Mouse (Mus musculus) layer of hippocampus, postnatal 25 days (tissue): ENCODE data around the gene Chrnb1. TPM values are rescaled to one million over a fixed set of nuclear protein-coding genes. Genes with fewer than 3 reads are reported as not detected.

Source experiments
- DNase-seq, 2 experiments: peaks; one replicate each; pipeline ENCODE4 v3.0.0; 2022; ENCODE audit warnings: mixed read lengths in 2 of 2, low spot score in 1 of 2; ENCODE audit errors: extremely low spot score in 1 of 2
- total RNA-seq, 2 experiments: library from RNA; stranded (reverse); gene quantifications; 2 replicates each; pipeline ENCODE4 v1.2.3; 2021

Chrnb1 gene
- total RNA-seq, 2 experiments from 2014 or later: 0.79 to 1.1 TPM

DNA sequence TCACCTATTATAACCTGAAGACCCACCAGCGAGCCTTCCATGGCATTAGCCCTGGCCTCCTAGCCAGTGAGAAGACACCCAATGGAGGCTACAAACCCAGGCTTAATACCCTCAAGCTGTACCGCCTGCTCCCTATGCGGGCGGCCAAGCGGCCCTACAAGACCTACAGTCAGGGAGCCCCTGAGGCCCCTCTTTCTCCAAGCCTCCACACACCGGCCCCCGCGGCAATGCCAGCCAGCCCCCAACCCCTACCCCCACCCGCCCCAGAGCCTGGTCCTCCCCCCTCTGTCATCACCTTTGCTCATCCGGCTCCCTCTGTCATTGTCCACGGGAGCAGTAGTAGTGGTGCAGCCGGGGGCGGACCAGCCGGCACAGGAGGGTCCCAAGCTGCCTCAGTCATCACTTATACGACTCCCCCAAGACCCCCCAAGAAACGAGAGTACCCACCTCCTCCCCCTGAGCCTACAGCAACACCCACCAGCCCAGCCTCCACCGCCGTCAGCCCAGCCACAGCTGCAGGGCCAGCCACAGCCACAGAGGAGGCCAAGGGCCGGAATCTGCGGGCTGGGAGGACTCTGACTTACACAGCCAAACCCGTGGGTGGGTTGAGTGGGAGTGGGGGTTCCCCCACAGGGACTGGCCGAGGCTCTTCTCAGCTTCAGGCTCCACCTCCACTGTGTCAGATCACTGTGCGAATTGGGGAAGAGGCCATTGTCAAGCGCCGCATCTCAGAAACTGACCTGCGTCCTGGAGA, 18.1 kb downstream of the Chrnb1 start:
- no peak for DNase-seq

DNA sequence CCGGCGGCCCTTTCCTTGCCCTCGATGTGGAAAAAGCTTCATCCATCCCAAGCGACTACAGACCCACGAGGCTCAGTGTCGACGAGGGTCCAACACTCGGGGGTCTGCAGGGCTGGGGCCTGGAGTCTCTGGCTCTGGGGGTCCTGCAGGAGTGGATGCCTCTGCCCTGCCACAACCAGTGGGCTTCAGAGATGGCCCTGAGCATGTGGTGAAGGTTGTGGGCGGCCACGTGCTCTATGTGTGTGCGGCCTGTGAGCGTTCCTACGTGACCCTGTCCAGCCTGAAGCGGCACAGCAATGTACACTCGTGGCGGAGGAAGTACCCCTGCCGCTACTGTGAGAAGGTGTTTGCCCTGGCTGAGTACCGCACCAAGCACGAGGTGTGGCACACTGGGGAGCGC, 19.3 kb downstream of the Chrnb1 start:
- DNase-seq: no peak

DNA sequence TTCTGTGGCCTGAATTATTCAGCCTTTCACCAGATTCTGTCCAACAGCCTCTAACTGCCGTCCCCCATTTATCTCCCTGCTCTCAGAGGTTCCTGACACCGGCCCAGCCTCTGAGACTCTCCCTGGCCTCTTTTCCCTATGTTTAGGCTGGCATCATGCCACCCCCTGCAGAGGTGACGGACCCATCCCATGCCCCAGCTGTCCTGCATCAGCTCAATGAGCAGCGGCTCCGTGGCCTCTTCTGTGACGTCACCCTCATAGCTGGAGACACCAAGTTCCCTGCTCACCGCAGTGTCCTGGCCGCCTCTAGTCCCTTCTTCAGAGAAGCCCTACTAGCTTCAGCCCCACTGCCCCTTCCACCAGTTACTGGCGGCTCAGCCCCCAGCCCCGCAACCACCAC, 20.0 kb downstream of the Chrnb1 start:
- DNase-seq: no peak

DNA sequence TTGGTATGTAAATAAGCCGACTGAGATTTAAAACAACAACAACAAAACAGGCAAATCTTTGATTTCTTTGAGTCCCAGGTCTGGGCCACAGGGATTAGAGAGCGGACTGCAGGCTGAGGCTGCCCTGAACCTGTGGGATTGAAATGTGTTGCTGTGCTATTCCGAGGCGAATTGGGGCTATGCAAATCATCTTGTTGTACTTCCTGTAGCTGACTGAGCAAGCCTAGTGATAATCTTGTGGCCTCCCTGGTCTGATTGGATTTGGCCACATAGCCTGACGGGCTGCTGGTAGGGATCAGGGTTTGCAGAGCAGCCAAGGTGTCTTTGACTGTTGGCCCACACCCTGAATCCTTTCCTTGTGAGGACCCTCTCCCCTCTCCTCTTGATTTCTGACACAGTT, 20.8 kb downstream of the Chrnb1 start:
- no peak for DNase-seq

GRCm38 (mm10) chr11:69767625-69767909, 28.2 kb downstream of the Chrnb1 start:
- DNase-seq: no peak

DNA sequence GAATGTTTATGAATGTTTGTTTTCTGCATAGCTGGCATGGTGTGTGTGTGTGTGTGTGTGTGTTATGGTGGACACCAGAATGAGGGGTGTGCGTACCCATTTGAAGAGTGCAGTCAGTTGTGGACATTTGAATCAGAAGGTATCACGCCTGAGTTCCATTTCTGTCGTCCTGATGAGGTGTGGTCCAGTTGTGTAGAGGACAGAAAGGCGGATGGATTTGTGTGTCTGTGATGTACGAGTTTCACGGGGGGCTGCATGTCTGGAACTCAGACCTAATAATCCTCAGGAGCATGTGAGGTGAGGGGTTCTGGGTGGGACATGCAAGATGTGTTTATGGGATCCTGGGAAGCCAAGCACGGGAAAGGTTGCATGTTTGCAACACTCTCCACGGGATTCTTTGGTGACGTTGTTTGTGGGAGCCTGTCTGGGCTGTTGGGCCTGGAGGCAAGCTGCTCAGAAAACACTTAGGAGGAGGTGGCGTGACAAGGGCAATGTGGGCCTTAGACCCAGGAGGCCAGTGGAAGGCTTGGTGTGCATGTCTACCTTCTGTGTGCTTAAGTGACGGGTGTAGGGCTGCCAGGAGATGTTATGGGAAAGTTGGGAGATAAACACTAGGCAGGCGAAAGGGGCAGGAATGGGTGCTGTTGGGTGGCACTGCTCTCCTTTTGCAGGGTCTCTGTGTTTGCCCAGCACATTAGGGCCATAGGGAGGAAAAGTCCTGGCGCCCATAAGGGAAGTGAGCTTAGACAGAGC, 28.7 kb downstream of the Chrnb1 start:
- DNase-seq: no peak

- DNase-seq: peak; percentile 60 to 65
Measured at GRCm38 (mm10) chr11:69766126-69766609, 29.6 kb downstream of the Chrnb1 start.

DNA sequence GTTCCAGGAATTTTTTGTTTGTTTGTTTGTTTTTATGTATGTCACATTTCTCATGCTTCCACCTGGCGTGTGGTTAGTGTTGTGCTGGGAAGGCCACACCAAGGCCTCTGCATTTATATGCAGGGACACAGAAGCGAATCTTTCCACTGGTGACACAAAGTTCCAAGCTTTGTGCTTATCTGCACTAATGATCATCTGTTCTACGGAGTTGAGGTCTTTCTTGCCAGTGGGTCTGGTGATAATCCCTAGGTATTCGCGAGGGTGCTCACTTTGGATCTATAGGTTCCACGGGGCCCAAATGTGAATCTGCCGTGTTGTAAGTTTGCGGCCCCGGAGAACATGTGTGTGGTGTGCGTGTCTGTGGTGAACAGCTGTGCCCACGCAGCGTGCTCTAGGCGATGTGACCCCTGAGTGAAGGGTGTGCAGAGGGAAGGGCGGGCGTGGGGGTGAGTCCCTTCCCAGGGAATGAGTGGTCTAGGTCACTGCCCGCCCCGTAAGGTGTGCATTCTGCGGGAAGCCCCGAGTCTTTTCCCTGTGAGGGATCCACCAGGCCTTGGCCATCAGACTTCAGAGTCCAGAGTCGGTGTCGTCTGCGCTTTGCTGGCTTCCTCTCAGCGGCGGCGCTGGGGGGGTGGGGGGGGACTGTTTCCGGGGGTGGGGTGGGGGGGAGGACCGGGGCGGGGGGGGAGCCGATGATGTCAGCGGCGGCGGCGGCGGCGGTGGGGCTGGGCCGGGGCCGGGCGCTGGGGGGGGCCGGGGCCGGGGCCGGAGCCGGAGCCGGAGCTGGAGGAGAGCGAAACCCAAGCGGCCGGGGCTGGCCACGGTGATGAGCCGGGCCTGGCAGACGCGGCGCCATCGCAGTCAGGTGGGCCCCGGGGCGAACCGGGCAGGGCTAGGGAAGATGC, 30.3 kb downstream of the Chrnb1 start, which contains the start of gene Zbtb4:
Zbtb4 (plus strand) TSS at position 692 of the 905 bp plus-strand sequence.
- DNase-seq: peak; percentile 47 to 52

- no peak for DNase-seq
Measured at GRCm38 (mm10) chr11:69763551-69763950, 32.2 kb downstream of the Chrnb1 start.

DNA sequence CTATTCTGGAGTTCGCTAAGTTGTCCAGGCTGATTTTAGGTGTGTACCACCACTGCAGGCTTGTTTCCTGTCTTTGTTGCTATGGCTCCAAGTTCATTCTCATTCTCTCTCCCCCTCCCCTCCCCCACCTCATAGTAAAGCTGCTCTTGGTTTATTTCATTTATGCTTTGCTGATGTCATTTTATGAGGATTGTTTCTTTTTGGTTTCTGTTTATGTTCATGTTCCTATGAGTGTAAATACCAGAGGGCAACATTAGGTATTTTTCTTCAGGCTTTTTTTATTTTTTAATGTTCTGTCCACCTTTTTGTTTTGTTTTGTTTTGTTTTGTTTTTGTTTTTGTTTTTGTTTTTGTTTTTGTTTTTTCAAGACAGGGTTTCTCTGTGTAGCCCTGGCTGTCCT, 33.9 kb downstream of the Chrnb1 start, which contains the start of gene Slc35g3:
Slc35g3 (minus strand) TSS at position 101 of the 400 bp plus-strand sequence.
- no peak for DNase-seq

- DNase-seq: no peak
Measured at GRCm38 (mm10) chr11:69760901-69761200, 34.9 kb downstream of the Chrnb1 start.

GRCm38 (mm10) chr11:69760160-69760900, 35.4 kb downstream of the Chrnb1 start:
- no peak for DNase-seq

- DNase-seq: peak; percentile 67 to 71
Measured at GRCm38 (mm10) chr11:69758971-69759721, 36.6 kb downstream of the Chrnb1 start.

GRCm38 (mm10) chr11:69758478-69758970, 37.2 kb downstream of the Chrnb1 start, which contains the start of gene Polr2a:
Polr2a (minus strand) TSS chr11:69758637.
- peak; percentile 95 to 97 for DNase-seq

- DNase-seq: peak; percentile 96
Measured at GRCm38 (mm10) chr11:69758090-69758456, 37.7 kb downstream of the Chrnb1 start.

DNA sequence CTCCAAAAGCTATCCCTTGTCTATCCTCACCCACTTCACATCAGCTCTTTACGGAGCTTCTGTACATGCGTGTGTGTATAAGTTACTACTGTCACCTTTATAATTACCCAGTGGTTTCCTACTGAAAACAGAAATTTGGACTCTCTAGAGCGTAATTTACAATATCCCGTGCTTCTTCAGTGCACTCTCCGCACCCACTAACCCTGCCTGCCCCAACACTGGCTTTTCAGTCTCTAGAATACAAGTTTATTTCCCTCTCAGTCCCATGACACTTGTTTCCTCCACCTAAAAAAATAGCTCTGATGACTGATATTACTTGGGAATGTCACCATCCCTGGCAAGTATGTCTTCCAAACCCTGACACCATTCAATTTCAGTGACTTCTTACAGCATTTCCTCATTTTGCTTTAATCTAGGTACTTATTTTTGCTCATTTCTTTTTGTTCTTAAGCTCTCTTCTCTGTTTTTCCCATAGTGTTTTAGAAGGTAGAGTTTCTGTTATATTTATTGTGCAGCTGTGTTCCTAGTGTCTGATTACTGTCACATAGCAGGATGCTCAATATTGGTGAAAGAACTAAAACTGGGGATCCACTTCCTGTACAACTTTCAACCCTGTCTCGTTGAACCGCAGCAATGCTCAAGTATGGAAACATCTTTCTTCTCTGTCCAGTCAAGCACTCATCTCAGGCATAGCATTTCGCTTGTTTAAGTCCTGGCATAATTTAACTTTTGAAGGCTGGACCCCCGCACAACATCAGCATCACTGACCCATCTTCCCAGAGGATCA, 38.2 kb downstream of the Chrnb1 start:
- no peak for DNase-seq

- no peak for DNase-seq
Measured at GRCm38 (mm10) chr11:69754701-69755100, 41.0 kb downstream of the Chrnb1 start.

DNA sequence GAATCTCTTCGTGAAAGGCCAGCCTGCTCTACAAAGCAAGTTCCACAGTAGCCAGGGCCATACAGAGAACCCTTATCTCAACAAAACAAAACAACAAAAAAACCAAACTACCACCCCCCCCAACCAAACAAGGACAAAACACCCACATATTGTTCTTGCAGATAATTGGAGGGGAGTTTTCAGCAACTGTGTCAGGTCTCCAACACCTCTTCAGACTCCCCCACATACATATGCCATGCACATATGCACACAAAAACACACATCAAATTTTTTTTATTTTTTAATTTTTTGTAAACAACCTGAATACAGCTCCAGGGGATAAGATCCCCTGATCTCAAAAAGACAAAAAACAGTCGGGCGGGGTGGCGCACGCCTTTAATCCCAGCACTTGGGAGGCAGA, 41.5 kb downstream of the Chrnb1 start:
- DNase-seq: no peak
